Mouse (Mus musculus) adrenal gland, postnatal 0 days (tissue): ENCODE data around the gene Fam222a. TPM values are rescaled to one million over a fixed set of nuclear protein-coding genes. Genes with fewer than 3 reads are reported as not detected.

Source experiments
- polyA plus RNA-seq: library from polyadenylated mRNA; unstranded; fragments of >200 nt; fragmentation: Nextera tagmentation; extraction: Ambion mirVana; gene quantifications from 2 replicates; pipeline ENCODE4 v1.2.1, GENCODE M21; 2015

Gene Fam222a
- 5.0 and 9.2 TPM in 2 replicates for polyA plus RNA-seq

DNA sequence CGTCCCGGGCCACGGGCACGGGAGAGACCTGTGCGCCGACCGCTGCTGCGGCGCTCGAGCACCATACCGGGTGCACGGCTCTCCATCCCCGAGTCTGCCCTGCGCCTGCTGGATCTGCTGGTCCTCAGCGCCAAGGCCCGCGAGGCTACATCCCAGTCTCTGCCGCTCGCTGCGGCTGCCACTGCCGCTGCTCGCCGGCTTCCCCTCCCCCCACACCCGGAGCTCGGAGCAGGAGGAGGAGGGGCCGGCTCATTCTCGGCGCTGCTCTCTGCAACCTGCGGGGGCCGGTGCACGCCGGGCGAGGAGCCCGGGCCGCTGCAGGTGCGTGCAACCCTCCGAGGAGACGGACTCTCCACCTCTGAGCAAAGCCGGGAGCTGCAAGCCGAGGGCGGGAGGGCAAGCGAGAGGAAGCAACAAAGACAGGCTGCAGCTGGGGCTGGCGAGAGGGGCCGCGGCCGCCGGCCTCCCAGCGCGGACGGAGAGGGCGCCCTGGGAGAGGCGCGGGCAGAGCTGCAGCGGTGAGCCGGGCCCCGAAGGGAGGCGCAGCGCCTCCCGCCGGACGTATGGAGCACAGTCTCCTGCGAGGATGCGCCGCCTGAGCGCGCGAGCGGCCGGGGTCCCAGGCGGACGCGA lies at the start of gene Fam222a:
Gene Fam222a, plus strand, starts transcription at position 452 of the 633 bp plus-strand sequence.

GRCm38 (mm10) chr5:114658255-114658654 lies 90.4 kb downstream of the Fam222a start, which contains the start of gene Trpv4:
TSS of gene Trpv4 (minus strand) at chr5:114658421.

Other genes starting within 250 kb of the Fam222a start
- 72.0 and 95.4 TPM in 2 replicates for gene Kctd10, start 187.5 kb upstream of the Fam222a start, polyA plus RNA-seq
- gene Ube3b, start 187.4 kb upstream of the Fam222a start, polyA plus RNA-seq = 20.4 and 37.9 TPM in 2 replicates
- gene Mmab, start 124.0 kb upstream of the Fam222a start, polyA plus RNA-seq = 13.0 and 13.7 TPM in 2 replicates
- gene Mvk, start 123.7 kb upstream of the Fam222a start, polyA plus RNA-seq = 21.7 and 25.0 TPM in 2 replicates
- 3.7 and 3.8 TPM in 2 replicates for gene Trpv4, start 90.4 kb downstream of the Fam222a start, polyA plus RNA-seq
- 46.7 and 86.7 TPM in 2 replicates for gene Gltp, start 123.0 kb downstream of the Fam222a start, polyA plus RNA-seq
- gene Tchp, start 139.7 kb downstream of the Fam222a start, polyA plus RNA-seq = 5.8 and 8.6 TPM in 2 replicates
- gene Ankrd13a, start 206.7 kb downstream of the Fam222a start, polyA plus RNA-seq = 48.9 and 71.9 TPM in 2 replicates
- gene Git2, start 207.5 kb downstream of the Fam222a start, polyA plus RNA-seq = 26.2 and 32.5 TPM in 2 replicates